Mouse (Mus musculus): ENCODE data around the gene Fmc1.

The Fmc1 gene

GRCm38 (mm10) chr6:38551989-38552635 lies 18.8 kb downstream of the Fmc1 start:
- peak; percentile 99 for DNase-seq (ENCODE audit: low read depth)

DNA sequence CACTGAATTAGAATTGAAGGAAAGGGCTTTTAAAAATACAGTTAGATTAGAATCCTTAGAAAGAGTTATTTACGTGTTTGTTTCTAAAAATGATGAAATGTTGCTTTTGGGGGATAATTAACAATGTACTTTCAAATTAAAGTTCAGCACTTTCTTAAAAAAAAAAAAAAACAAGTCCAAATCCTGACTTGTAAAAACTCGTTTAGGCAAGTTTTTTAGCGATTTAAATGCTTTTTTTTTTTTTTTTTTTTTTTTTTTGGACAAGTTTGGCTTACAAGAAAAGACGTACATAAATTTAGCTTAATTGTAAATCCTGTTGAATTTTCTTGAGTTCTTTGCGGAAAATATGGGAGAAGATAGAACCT lies 19.3 kb downstream of the Fmc1 start:
- DNase-seq (ENCODE audit: low read depth): no peak

DNA sequence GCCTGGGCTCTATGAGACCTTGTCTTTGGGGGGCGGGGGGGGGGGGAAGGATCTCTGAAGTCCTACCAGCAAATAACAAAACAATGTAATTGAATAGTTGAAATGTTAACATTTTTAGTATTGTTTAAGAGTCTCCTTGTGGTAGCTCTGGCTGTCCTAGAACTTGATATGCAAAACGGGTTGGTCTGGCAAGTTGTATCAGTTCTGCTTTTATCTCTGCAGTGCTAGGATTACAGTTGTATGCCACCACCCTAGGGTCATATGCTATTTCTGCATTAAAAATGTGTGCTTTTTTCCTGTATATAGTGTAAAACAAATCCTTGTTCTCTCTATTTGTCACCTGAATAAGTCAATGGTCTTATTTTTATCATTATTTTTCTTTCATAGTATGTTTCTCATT lies 42.8 kb downstream of the Fmc1 start:
- DNase-seq (ENCODE audit: low read depth): no peak

GRCm38 (mm10) chr6:38580112-38580857 lies 47.0 kb downstream of the Fmc1 start:
- DNase-seq (ENCODE audit: low read depth): no peak

DNA sequence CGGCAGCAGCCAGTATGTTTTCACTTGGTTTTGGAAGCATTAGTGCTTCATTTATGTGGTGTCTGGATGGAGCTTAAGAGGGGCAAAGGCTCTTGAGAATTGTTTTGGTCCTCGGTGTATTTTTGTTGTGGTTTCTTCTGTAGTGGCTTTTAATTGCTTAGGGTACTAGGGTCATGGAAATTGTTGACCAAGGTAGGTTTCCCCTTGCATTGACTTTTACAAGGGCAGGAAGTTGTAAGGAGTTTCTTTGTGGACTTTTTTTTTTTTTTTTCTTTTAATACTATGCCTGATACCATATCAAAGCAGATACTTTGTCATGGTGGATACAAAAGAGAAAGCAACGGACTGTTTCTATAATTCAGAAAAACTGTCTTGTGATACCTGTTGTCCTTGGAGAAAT lies 48.4 kb downstream of the Fmc1 start:
- no peak for DNase-seq (ENCODE audit: low read depth)
